Mouse (Mus musculus): ENCODE data around the gene Pdlim4. TPM values are rescaled to one million over a fixed set of nuclear protein-coding genes. Genes with fewer than 3 reads are reported as not detected.

Gene Pdlim4
- total RNA-seq, 1 experiment, result 4.3 TPM

- H3K9ac ChIP-seq (ENCODE audit: insufficient read depth, low read depth, low read length, poor library complexity, severe bottlenecking), result no peak overlapping the region
- H3K4me1 ChIP-seq (ENCODE audit: control insufficient read depth in 2 of 2, insufficient read depth in 2 of 2, low read length in 2 of 2, poor library complexity in 1 of 2), result peaks cover 3 to 11% of the 10 kb centered on the region in 2 experiments; a peak in 1 of 4 replicates
- no peaks in the 10 kb centered on the region for H3K9me3 ChIP-seq (ENCODE audit: control insufficient read depth, insufficient read depth, low read depth, low read length)
- H3K36me3 ChIP-seq (ENCODE audit: control insufficient read depth, insufficient read depth, low read length, poor library complexity, severe bottlenecking), result no peaks in the 10 kb centered on the region
- in situ Hi-C loops (cut with MboI; ENCODE audit: low sequenced_read_pairs in 2 of 2, unreplicated experiment in 2 of 2), result no loop called here
- TF ChIP-seq MAFK (IDR thresholded peaks at IDR 0.05; ENCODE audit: insufficient read depth, low read depth, low read length) (no peak), ZC3H11A (IDR thresholded peaks at IDR 0.05; ENCODE audit: borderline replicate concordance, low read depth, low read length) (no peak), HCFC1 (IDR thresholded peaks at IDR 0.05; ENCODE audit: borderline replicate concordance, insufficient read depth, low read length) (no peak), CHD2 (IDR thresholded peaks at IDR 0.05; ENCODE audit: low read depth, low read length) (no peak), ZNF384 (IDR thresholded peaks at IDR 0.05; ENCODE audit: low read depth, low read length) (no peak)
- no peak for DNase-seq (ENCODE audit: low read depth, low spot score)
- no peak overlapping the region for H3K4me3 ChIP-seq (ENCODE audit: insufficient read depth in 1 of 2, low read depth in 1 of 2, low read length in 2 of 2, poor library complexity in 1 of 2, severe bottlenecking in 1 of 2)
- no peak overlapping the region for H3K27ac ChIP-seq (ENCODE audit: insufficient read depth, low read depth, low read length, poor library complexity, severe bottlenecking)
These were observed 6.6 kb downstream of the Pdlim4 start for GRCm38 (mm10) chr11:54062086-54062752.

- TF ChIP-seq ZNF384 (IDR thresholded peaks at IDR 0.05; ENCODE audit: low read depth, low read length) (no peak), ZC3H11A (IDR thresholded peaks at IDR 0.05; ENCODE audit: borderline replicate concordance, low read depth, low read length) (no peak), CHD2 (IDR thresholded peaks at IDR 0.05; ENCODE audit: low read depth, low read length) (no peak), HCFC1 (IDR thresholded peaks at IDR 0.05; ENCODE audit: borderline replicate concordance, insufficient read depth, low read length) (no peak), MAFK (IDR thresholded peaks at IDR 0.05; ENCODE audit: insufficient read depth, low read depth, low read length) (no peak)
- in situ Hi-C loops (cut with MboI; ENCODE audit: low sequenced_read_pairs in 2 of 2, unreplicated experiment in 2 of 2), result no loop called here
- peaks cover 3 to 11% of the 10 kb centered on the region in 2 experiments; a peak in 1 of 4 replicates for H3K4me1 ChIP-seq (ENCODE audit: control insufficient read depth in 2 of 2, insufficient read depth in 2 of 2, low read length in 2 of 2, poor library complexity in 1 of 2)
- no peak overlapping the region for H3K27ac ChIP-seq (ENCODE audit: insufficient read depth, low read depth, low read length, poor library complexity, severe bottlenecking)
- DNase-seq (ENCODE audit: low read depth, low spot score), result no peak
- H3K9me3 ChIP-seq (ENCODE audit: control insufficient read depth, insufficient read depth, low read depth, low read length), result no peaks in the 10 kb centered on the region
- H3K4me3 ChIP-seq (ENCODE audit: insufficient read depth in 1 of 2, low read depth in 1 of 2, low read length in 2 of 2, poor library complexity in 1 of 2, severe bottlenecking in 1 of 2), result no peak overlapping the region
- no peaks in the 10 kb centered on the region for H3K36me3 ChIP-seq (ENCODE audit: control insufficient read depth, insufficient read depth, low read length, poor library complexity, severe bottlenecking)
- no peak overlapping the region for H3K9ac ChIP-seq (ENCODE audit: insufficient read depth, low read depth, low read length, poor library complexity, severe bottlenecking)
These were observed 8.5 kb downstream of the Pdlim4 start for GRCm38 (mm10) chr11:54060316-54060715.

DNA sequence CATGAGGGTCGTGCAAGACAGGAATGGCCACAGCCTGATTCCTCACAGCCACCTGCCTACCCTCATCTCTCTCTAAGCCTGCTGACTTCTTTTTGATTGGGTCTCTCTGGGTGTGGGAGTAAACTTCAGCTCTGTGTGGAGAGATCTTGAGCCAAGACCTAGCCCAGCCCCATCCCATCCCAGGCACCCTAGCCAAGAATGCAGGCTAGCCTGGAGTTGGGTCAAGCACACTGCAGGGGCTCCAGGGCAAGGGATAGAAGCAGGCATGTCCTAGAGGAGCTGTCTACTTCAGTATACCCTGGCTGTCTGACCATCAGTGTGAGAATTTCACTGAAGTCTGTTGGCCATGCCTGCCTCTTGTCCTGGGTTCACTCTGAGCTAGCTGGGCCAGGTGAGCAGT lies 9.3 kb downstream of the Pdlim4 start:
- Histone ChIP-seq H3K9me3 (ENCODE audit: control insufficient read depth, insufficient read depth, low read depth, low read length) (no peaks in the 10 kb centered on the region), H3K9ac (ENCODE audit: insufficient read depth, low read depth, low read length, poor library complexity, severe bottlenecking) (no peak overlapping the region), H3K4me3 (ENCODE audit: insufficient read depth in 1 of 2, low read depth in 1 of 2, low read length in 2 of 2, poor library complexity in 1 of 2, severe bottlenecking in 1 of 2) (no peak overlapping the region), H3K36me3 (ENCODE audit: control insufficient read depth, insufficient read depth, low read length, poor library complexity, severe bottlenecking) (no peaks in the 10 kb centered on the region), H3K4me1 (ENCODE audit: control insufficient read depth in 2 of 2, insufficient read depth in 2 of 2, low read length in 2 of 2, poor library complexity in 1 of 2) (peaks cover 3 to 11% of the 10 kb centered on the region in 2 experiments; a peak in 1 of 4 replicates), H3K27ac (ENCODE audit: insufficient read depth, low read depth, low read length, poor library complexity, severe bottlenecking) (no peak overlapping the region)
- DNase-seq (ENCODE audit: low read depth, low spot score), result no peak
- in situ Hi-C loops (cut with MboI; ENCODE audit: low sequenced_read_pairs in 2 of 2, unreplicated experiment in 2 of 2), result no loop called here
- TF ChIP-seq MAFK (IDR thresholded peaks at IDR 0.05; ENCODE audit: insufficient read depth, low read depth, low read length) (no peak), ZNF384 (IDR thresholded peaks at IDR 0.05; ENCODE audit: low read depth, low read length) (no peak), ZC3H11A (IDR thresholded peaks at IDR 0.05; ENCODE audit: borderline replicate concordance, low read depth, low read length) (no peak), HCFC1 (IDR thresholded peaks at IDR 0.05; ENCODE audit: borderline replicate concordance, insufficient read depth, low read length) (no peak), CHD2 (IDR thresholded peaks at IDR 0.05; ENCODE audit: low read depth, low read length) (no peak)

- in situ Hi-C loops (cut with MboI; ENCODE audit: low sequenced_read_pairs in 2 of 2, unreplicated experiment in 2 of 2), result no loop called here
- Histone ChIP-seq H3K4me3 (ENCODE audit: insufficient read depth in 1 of 2, low read depth in 1 of 2, low read length in 2 of 2, poor library complexity in 1 of 2, severe bottlenecking in 1 of 2) (no peak overlapping the region), H3K27ac (ENCODE audit: insufficient read depth, low read depth, low read length, poor library complexity, severe bottlenecking) (no peak overlapping the region), H3K4me1 (ENCODE audit: control insufficient read depth in 2 of 2, insufficient read depth in 2 of 2, low read length in 2 of 2, poor library complexity in 1 of 2) (peaks cover 3 to 11% of the 10 kb centered on the region in 2 experiments; a peak in 1 of 4 replicates), H3K9me3 (ENCODE audit: control insufficient read depth, insufficient read depth, low read depth, low read length) (no peaks in the 10 kb centered on the region), H3K36me3 (ENCODE audit: control insufficient read depth, insufficient read depth, low read length, poor library complexity, severe bottlenecking) (no peaks in the 10 kb centered on the region), H3K9ac (ENCODE audit: insufficient read depth, low read depth, low read length, poor library complexity, severe bottlenecking) (no peak overlapping the region)
- no peak for DNase-seq (ENCODE audit: low read depth, low spot score)
- TF ChIP-seq ZNF384 (IDR thresholded peaks at IDR 0.05; ENCODE audit: low read depth, low read length) (0 out of 2 replicates have a peak, but pooled peaks have one; percentile 45), MAFK (IDR thresholded peaks at IDR 0.05; ENCODE audit: insufficient read depth, low read depth, low read length) (no peak), CHD2 (IDR thresholded peaks at IDR 0.05; ENCODE audit: low read depth, low read length) (no peak), HCFC1 (IDR thresholded peaks at IDR 0.05; ENCODE audit: borderline replicate concordance, insufficient read depth, low read length) (no peak)
These were observed 10.2 kb downstream of the Pdlim4 start for GRCm38 (mm10) chr11:54058643-54059042.
